Mouse (Mus musculus) cortical plate, adult 2 months (tissue): ENCODE data around the gene Prdm1.

Experiments
- CTCF ChIP-seq: fragments of 200-500 bp; IDR thresholded peaks from 2 replicates; pipeline ENCODE4 v1.5.1; 2011; ENCODE audit warnings: mild to moderate bottlenecking, control low read depth, low read length; ENCODE audit not compliant: insufficient read depth; ENCODE audit errors: extremely low read depth
- POLR2A ChIP-seq: fragments of 200-500 bp; IDR thresholded peaks from 2 replicates; pipeline ENCODE4 v1.6.1; 2011; ENCODE audit warnings: mild to moderate bottlenecking, low read length, control low read depth; ENCODE audit not compliant: insufficient read depth; ENCODE audit errors: extremely low read depth

- TF ChIP-seq POLR2A (no peak), CTCF (no peak)
These were observed 28.5 kb upstream of the Prdm1 start for GRCm38 (mm10) chr10:44556845-44557244.
